Mouse (Mus musculus): ENCODE measurements around the gene Scn9a.

DNA sequence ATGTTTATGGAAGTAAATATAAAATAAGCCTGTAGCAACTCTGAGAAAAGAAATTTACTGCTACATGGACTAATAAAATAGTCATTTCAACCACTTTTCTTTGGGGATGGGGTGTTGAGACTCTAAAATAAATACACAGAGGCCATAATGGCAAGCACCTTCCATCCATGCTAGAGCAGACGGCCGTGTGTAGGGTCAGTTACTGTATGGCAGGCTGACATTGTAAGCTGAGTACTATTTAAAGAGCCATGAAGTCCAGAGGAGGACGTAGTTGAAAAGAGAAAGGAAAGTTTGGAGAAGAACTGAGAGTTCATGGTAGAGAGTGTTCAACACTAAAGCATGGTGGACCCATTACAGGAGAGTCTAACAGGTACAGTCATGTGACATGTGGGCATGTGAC lies 86.5 kb downstream of the Scn9a start:
- TF ChIP-seq POLR2A (IDR thresholded peaks at IDR 0.05; ENCODE audit: extremely low read depth, insufficient read depth, low read length) (no peak), CTCF (IDR thresholded peaks at IDR 0.05; ENCODE audit: low read depth, low read length) (no peak)
